Mouse (Mus musculus) stomach, postnatal 0 days (tissue): ENCODE data around the gene Smok3b.

Experiments
- CTCF ChIP-seq: IDR thresholded peaks from 2 replicates; pipeline ENCODE4 v1.5.1; 2016; ENCODE audit warnings: antibody characterized with exemption, low read depth, mild to moderate bottlenecking, moderate library complexity
- EP300 ChIP-seq: optimal IDR thresholded peaks from 2 replicates; pipeline ENCODE3; 2016; ENCODE audit warnings: antibody characterized with exemption

DNA sequence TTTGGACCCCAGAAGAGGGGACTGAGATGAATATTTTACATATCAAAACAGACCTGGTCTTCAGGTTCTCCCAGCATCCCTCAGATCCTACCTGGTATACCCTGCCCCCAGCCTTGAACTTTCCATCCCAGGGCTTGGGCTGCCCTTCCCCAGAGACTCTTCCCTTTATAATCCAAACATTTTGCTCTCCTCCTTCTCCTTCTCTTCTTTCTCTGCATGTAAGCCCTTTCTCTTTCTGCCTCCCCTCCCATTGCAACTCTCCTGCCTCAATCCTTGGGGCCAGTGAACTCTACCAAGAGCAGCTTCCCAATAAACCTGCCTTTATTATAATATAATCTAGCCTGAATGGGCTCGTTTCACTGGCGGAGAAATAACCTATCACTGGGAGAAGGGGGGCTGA, 62.7 kb downstream of the Smok3b start:
- no peak for TF ChIP-seq CTCF
- no peak for TF ChIP-seq EP300
